Mouse (Mus musculus) ES-E14 (cell line): ENCODE data around the gene Pitpnm1. TPM values are rescaled to one million over a fixed set of nuclear protein-coding genes. Genes with fewer than 3 reads are reported as not detected.

Experiments used
- DNase-seq: peaks from one replicate; pipeline ENCODE4 v3.0.0-alpha.2; 2013; ENCODE audit warnings: low read depth, low spot score
- H3K27ac ChIP-seq: 2 replicates; pipeline ENCODE4 v1.5.1; 2012; ENCODE audit warnings: low read depth, mild to moderate bottlenecking, low read length, moderate library complexity, mixed read lengths; ENCODE audit not compliant: poor library complexity, insufficient read depth, severe bottlenecking
- H3K36me3 ChIP-seq: 2 replicates; pipeline ENCODE4 v1.6.1; 2012; ENCODE audit warnings: mild to moderate bottlenecking, low read length, moderate library complexity, mixed read lengths; ENCODE audit not compliant: control insufficient read depth, poor library complexity, insufficient read depth, severe bottlenecking
- H3K4me1 ChIP-seq, 2 experiments: fragments of 150-350 bp in 1 of 2; sonication (generic) in 1 of 2; 2 replicates each; pipeline ENCODE4 v1.6.1; 2012; ENCODE audit warnings: low read length in 2 of 2, mild to moderate bottlenecking in 1 of 2, mixed read lengths in 1 of 2; ENCODE audit not compliant: control insufficient read depth in 2 of 2, insufficient read depth in 2 of 2, poor library complexity in 1 of 2
- H3K4me3 ChIP-seq, 2 experiments: fragments of 150-350 bp in 1 of 2; sonication (generic) in 1 of 2; 2 replicates each; pipeline ENCODE4 v1.5.1; 2012; ENCODE audit warnings: low read length in 2 of 2, low read depth in 1 of 2, mild to moderate bottlenecking in 1 of 2, mixed read lengths in 1 of 2; ENCODE audit not compliant: insufficient read depth in 1 of 2, poor library complexity in 1 of 2, severe bottlenecking in 1 of 2
- H3K9ac ChIP-seq: 2 replicates; pipeline ENCODE4 v1.6.1; 2012; ENCODE audit warnings: low read depth, mild to moderate bottlenecking, low read length, mixed read lengths; ENCODE audit not compliant: poor library complexity, insufficient read depth, severe bottlenecking
- H3K9me3 ChIP-seq: fragments of 150-350 bp; sonication (generic); 2 replicates; pipeline ENCODE4 v1.6.1; 2012; ENCODE audit warnings: low read depth, mild to moderate bottlenecking, low read length; ENCODE audit not compliant: control insufficient read depth, insufficient read depth
- CHD2 ChIP-seq: IDR thresholded peaks from 2 replicates; pipeline ENCODE4 v1.6.1; 2014; ENCODE audit warnings: mild to moderate bottlenecking, low read depth, low read length, inconsistent platforms
- HCFC1 ChIP-seq: IDR thresholded peaks from 2 replicates; pipeline ENCODE4 v1.6.1; 2012; ENCODE audit warnings: low read length, inconsistent platforms, borderline replicate concordance; ENCODE audit not compliant: insufficient read depth
- MAFK ChIP-seq: IDR thresholded peaks from 2 replicates; pipeline ENCODE4 v1.6.1; 2014; ENCODE audit warnings: mild to moderate bottlenecking, low read depth, low read length, inconsistent platforms; ENCODE audit not compliant: insufficient read depth
- ZC3H11A ChIP-seq: IDR thresholded peaks from 2 replicates; pipeline ENCODE4 v1.6.1; 2012; ENCODE audit warnings: low read depth, mild to moderate bottlenecking, inconsistent platforms, low read length, borderline replicate concordance
- ZNF384 ChIP-seq: IDR thresholded peaks from 2 replicates; pipeline ENCODE4 v1.6.1; 2012; ENCODE audit warnings: low read depth, low read length, inconsistent platforms
- in situ Hi-C, 2 experiments: fragments of 600-800 bp; cut with MboI; formaldehyde crosslinking; loops; one replicate each; pipeline ENCODE4 v1.15.1; 2025; ENCODE audit warnings: low sequenced_read_pairs in 2 of 2, inconsistent platforms in 1 of 2; ENCODE audit not compliant: unreplicated experiment in 2 of 2
- total RNA-seq: library from RNA; depleted of rRNA; stranded (reverse); fragments of 300-350 nt; gene quantifications from 2 replicates; pipeline ENCODE4 v1.2.3, GENCODE M21; 2012

Gene Pitpnm1
- total RNA-seq, 1 experiment, result 10.5 TPM

DNA sequence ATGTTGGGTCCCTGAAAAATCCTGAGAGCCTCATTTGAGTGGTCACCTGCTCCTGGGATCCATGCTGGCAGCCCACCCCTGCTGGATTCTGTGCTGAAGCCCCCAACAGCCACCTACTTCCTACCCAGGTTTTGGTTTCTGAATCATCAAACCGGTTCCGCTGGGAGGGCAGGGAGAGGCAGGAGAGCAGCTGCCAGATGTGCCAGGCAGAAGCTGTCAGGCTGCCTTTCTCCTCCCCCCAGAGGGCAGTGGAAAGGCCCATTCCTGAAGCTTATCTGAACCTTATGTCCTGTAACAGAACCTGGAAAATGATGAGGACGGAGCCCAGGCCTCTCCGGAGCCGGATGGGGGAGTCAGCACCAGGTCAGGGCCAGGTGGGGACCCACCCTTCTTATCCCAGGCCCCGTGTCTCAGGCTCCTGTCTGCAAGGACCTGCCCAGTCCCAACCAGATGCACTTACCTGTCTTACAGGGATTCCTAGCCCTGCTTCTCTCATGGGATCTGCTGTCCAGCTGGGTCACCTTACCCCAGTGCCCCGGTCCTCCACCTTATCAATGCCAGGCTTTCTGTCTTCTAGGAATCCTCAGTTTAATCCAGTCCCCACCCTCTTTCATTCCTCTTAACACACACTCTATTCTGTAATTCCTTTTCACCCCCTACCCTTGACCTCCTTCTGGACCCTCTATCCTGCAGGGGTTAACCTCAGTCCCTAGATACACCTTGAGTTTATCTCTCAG is 27.1 kb downstream of the Pitpnm1 start:
- H3K27ac ChIP-seq, result no peak overlapping the region
- H3K9me3 ChIP-seq, result no peaks in the 10 kb centered on the region
- DNase-seq, result no peak
- peak overlapping the region; percentile 94; the same call in 1 of the 2 replicates for H3K9ac ChIP-seq
- peaks cover 0 to 6% of the 10 kb centered on the region in 2 experiments; a peak in 2 of 4 replicates for H3K4me1 ChIP-seq
- TF ChIP-seq CHD2, result no peak
- TF ChIP-seq ZC3H11A, result no peak
- TF ChIP-seq HCFC1, result no peak
- no peak for TF ChIP-seq MAFK
- no peak for TF ChIP-seq ZNF384
- H3K4me3 ChIP-seq, result peak overlapping the region; percentile 79 to 90
- in situ Hi-C loops, result no loop called here
- peaks cover 16% of the 10 kb centered on the region; the same call in 1 of the 2 replicates for H3K36me3 ChIP-seq

- Histone ChIP-seq H3K9me3 (no peaks in the 10 kb centered on the region), H3K36me3 (peaks cover 25% of the 10 kb centered on the region; the same call in 1 of the 2 replicates), H3K4me3 (no peak overlapping the region), H3K4me1 (peaks cover 0 to 6% of the 10 kb centered on the region in 2 experiments; a peak in 2 of 4 replicates), H3K27ac (no peak overlapping the region), H3K9ac (no peak overlapping the region)
- in situ Hi-C loops, result no loop called here
- TF ChIP-seq CHD2 (no peak), HCFC1 (no peak), ZC3H11A (no peak), ZNF384 (no peak), MAFK (no peak)
- no peak for DNase-seq
Observed at GRCm38 (mm10) chr19:4129462-4129861, 29.7 kb downstream of the Pitpnm1 start.

GRCm38 (mm10) chr19:4130106-4130505 is 30.3 kb downstream of the Pitpnm1 start:
- no peak overlapping the region for H3K4me3 ChIP-seq

GRCm38 (mm10) chr19:4131075-4131474 is 31.3 kb downstream of the Pitpnm1 start:
- peaks cover 25% of the 10 kb centered on the region; the same call in 1 of the 2 replicates for H3K36me3 ChIP-seq
- in situ Hi-C loops, result no loop called here
- no peak overlapping the region for H3K4me3 ChIP-seq

More at GRCm38 (mm10) chr19:4130106-4130505, 30.3 kb downstream of the Pitpnm1 start:
- in situ Hi-C loops, result no loop called here
- peaks cover 0 to 6% of the 10 kb centered on the region in 2 experiments; a peak in 2 of 4 replicates for H3K4me1 ChIP-seq
- no peak overlapping the region for H3K27ac ChIP-seq
- no peak for DNase-seq
- peaks cover 25% of the 10 kb centered on the region; the same call in 1 of the 2 replicates for H3K36me3 ChIP-seq
- H3K9me3 ChIP-seq, result no peaks in the 10 kb centered on the region
- H3K9ac ChIP-seq, result no peak overlapping the region
- TF ChIP-seq ZNF384 (no peak), ZC3H11A (no peak), HCFC1 (no peak), MAFK (no peak), CHD2 (no peak)

More at GRCm38 (mm10) chr19:4131075-4131474, 31.3 kb downstream of the Pitpnm1 start:
- peaks cover 0 to 9% of the 10 kb centered on the region in 2 experiments; a peak in 2 of 4 replicates for H3K4me1 ChIP-seq
- no peak overlapping the region for H3K27ac ChIP-seq
- H3K9me3 ChIP-seq, result no peaks in the 10 kb centered on the region
- DNase-seq, result no peak
- TF ChIP-seq ZNF384 (no peak), HCFC1 (no peak), CHD2 (no peak)
- H3K9ac ChIP-seq, result no peak overlapping the region
